Mouse (Mus musculus): ENCODE data around the gene Ntf3. TPM values are rescaled to one million over a fixed set of nuclear protein-coding genes. Genes with fewer than 3 reads are reported as not detected.

Gene Ntf3
- polyA plus RNA-seq, 1 experiment from 2014 or later: 6.6 TPM

GRCm38 (mm10) chr6:126143659-126144058 lies 23.1 kb downstream of the Ntf3 start:
- WGBS: 87% methylated on average over 5 of the region's 5 CpGs

GRCm38 (mm10) chr6:126142741-126143140 lies 24.0 kb downstream of the Ntf3 start:
- Histone ChIP-seq H3K4me3 (no peak overlapping the region), H3K36me3 (replicated peaks) (0 out of 2 replicates have a peak, but pooled peaks cover under 1% of the 10 kb centered on the region), H3K9me3 (no peaks in the 10 kb centered on the region), H3K4me1 (peaks cover 19% of the 10 kb centered on the region; the same call in 1 of the 2 replicates), H3K27me3 (ENCODE audit: poor library complexity, severe bottlenecking) (no peaks in the 10 kb centered on the region), H3K27ac (no peak overlapping the region)
- 73% methylated on average over 3 of the region's 3 CpGs for WGBS
- no peak for DNase-seq (ENCODE audit: extremely low spot score, low spot score)

More at GRCm38 (mm10) chr6:126143659-126144058, 23.1 kb downstream of the Ntf3 start:
- Histone ChIP-seq H3K27me3 (ENCODE audit: poor library complexity, severe bottlenecking) (no peaks in the 10 kb centered on the region), H3K4me3 (no peak overlapping the region), H3K36me3 (replicated peaks) (no peaks in the 10 kb centered on the region), H3K27ac (no peak overlapping the region), H3K4me1 (peaks cover 19% of the 10 kb centered on the region; the same call in 1 of the 2 replicates), H3K9me3 (no peaks in the 10 kb centered on the region)
- no peak for DNase-seq (ENCODE audit: extremely low spot score, low spot score)

GRCm38 (mm10) chr6:126142021-126142554 lies 24.6 kb downstream of the Ntf3 start:
- 0 out of 2 replicates have a peak, but pooled peaks cover 2% of the 10 kb centered on the region for H3K36me3 ChIP-seq (replicated peaks)
- H3K4me1 ChIP-seq: peaks cover 19% of the 10 kb centered on the region; the same call in 1 of the 2 replicates
- DNase-seq (ENCODE audit: extremely low spot score, low spot score): no peak
- no peak overlapping the region for H3K27ac ChIP-seq
- no peaks in the 10 kb centered on the region for H3K9me3 ChIP-seq
- no peaks in the 10 kb centered on the region for H3K27me3 ChIP-seq (ENCODE audit: poor library complexity, severe bottlenecking)
- 79% methylated on average over 8 of the region's 8 CpGs for WGBS
- no peak overlapping the region for H3K4me3 ChIP-seq

- H3K4me1 ChIP-seq: peaks cover 19% of the 10 kb centered on the region; the same call in 1 of the 2 replicates
- no peaks in the 10 kb centered on the region for H3K9me3 ChIP-seq
- no peaks in the 10 kb centered on the region for H3K27me3 ChIP-seq (ENCODE audit: poor library complexity, severe bottlenecking)
- no peak overlapping the region for H3K4me3 ChIP-seq
- DNase-seq (ENCODE audit: extremely low spot score, low spot score): no peak
- no peak overlapping the region for H3K27ac ChIP-seq
- H3K36me3 ChIP-seq (replicated peaks): 0 out of 2 replicates have a peak, but pooled peaks cover 2% of the 10 kb centered on the region
- WGBS: 76% methylated on average over 13 of the region's 13 CpGs
These were observed 25.2 kb downstream of the Ntf3 start for GRCm38 (mm10) chr6:126141472-126141871.

GRCm38 (mm10) chr6:126140961-126141360 lies 25.7 kb downstream of the Ntf3 start:
- H3K27ac ChIP-seq: no peak overlapping the region
- H3K9me3 ChIP-seq: no peaks in the 10 kb centered on the region
- 95% methylated on average over 6 of the region's 6 CpGs for WGBS
- no peaks in the 10 kb centered on the region for H3K27me3 ChIP-seq (ENCODE audit: poor library complexity, severe bottlenecking)
- H3K4me3 ChIP-seq: no peak overlapping the region
- DNase-seq (ENCODE audit: extremely low spot score, low spot score): no peak
- H3K4me1 ChIP-seq: peaks cover 19% of the 10 kb centered on the region; the same call in 1 of the 2 replicates
- 0 out of 2 replicates have a peak, but pooled peaks cover 2% of the 10 kb centered on the region for H3K36me3 ChIP-seq (replicated peaks)

GRCm38 (mm10) chr6:126140416-126140815 lies 26.3 kb downstream of the Ntf3 start:
- no peak for DNase-seq (ENCODE audit: extremely low spot score, low spot score)
- no peaks in the 10 kb centered on the region for H3K9me3 ChIP-seq
- peaks cover 19% of the 10 kb centered on the region; the same call in 1 of the 2 replicates for H3K4me1 ChIP-seq
- H3K36me3 ChIP-seq (replicated peaks): 0 out of 2 replicates have a peak, but pooled peaks cover 2% of the 10 kb centered on the region
- H3K27me3 ChIP-seq (ENCODE audit: poor library complexity, severe bottlenecking): no peaks in the 10 kb centered on the region
- no peak overlapping the region for H3K27ac ChIP-seq
- WGBS: 88% methylated on average over 2 of the region's 2 CpGs
- H3K4me3 ChIP-seq: no peak overlapping the region

- Histone ChIP-seq H3K27ac (no peak overlapping the region), H3K4me3 (no peak overlapping the region)
- DNase-seq (ENCODE audit: extremely low spot score, low spot score): no peak
These were observed 32.4 kb downstream of the Ntf3 start for GRCm38 (mm10) chr6:126134155-126134906.

GRCm38 (mm10) chr6:126128238-126128637 lies 38.5 kb downstream of the Ntf3 start:
- no peak overlapping the region for H3K4me3 ChIP-seq
- DNase-seq (ENCODE audit: extremely low spot score, low spot score): no peak
- H3K36me3 ChIP-seq (replicated peaks): no peaks in the 10 kb centered on the region
- no peak overlapping the region for H3K27ac ChIP-seq
- no peaks in the 10 kb centered on the region for H3K27me3 ChIP-seq (ENCODE audit: poor library complexity, severe bottlenecking)
- WGBS: 90% methylated on average over 7 of the region's 7 CpGs
- H3K4me1 ChIP-seq: no peaks in the 10 kb centered on the region
- H3K9me3 ChIP-seq: no peaks in the 10 kb centered on the region

More at GRCm38 (mm10) chr6:126134155-126134906, 32.4 kb downstream of the Ntf3 start:
- no peaks in the 10 kb centered on the region for H3K9me3 ChIP-seq
- H3K27me3 ChIP-seq (ENCODE audit: poor library complexity, severe bottlenecking): no peaks in the 10 kb centered on the region
- H3K4me1 ChIP-seq: peaks cover 7% of the 10 kb centered on the region; the same call in 1 of the 2 replicates
- 72% methylated on average over 19 of the region's 19 CpGs for WGBS
- H3K36me3 ChIP-seq (replicated peaks): 0 out of 2 replicates have a peak, but pooled peaks cover 2% of the 10 kb centered on the region

GRCm38 (mm10) chr6:126118247-126118646 lies 48.5 kb downstream of the Ntf3 start:
- Histone ChIP-seq H3K9me3 (no peaks in the 10 kb centered on the region), H3K4me3 (no peak overlapping the region), H3K36me3 (replicated peaks) (no peaks in the 10 kb centered on the region), H3K4me1 (peaks cover 29% of the 10 kb centered on the region), H3K27me3 (ENCODE audit: poor library complexity, severe bottlenecking) (no peaks in the 10 kb centered on the region), H3K27ac (no peak overlapping the region)
- 84% methylated on average over 1 of the region's 1 CpGs for WGBS
- no peak for DNase-seq (ENCODE audit: extremely low spot score, low spot score)

GRCm38 (mm10) chr6:126117191-126117590 lies 49.5 kb downstream of the Ntf3 start:
- peaks cover 29% of the 10 kb centered on the region for H3K4me1 ChIP-seq
- no peaks in the 10 kb centered on the region for H3K27me3 ChIP-seq (ENCODE audit: poor library complexity, severe bottlenecking)
- H3K27ac ChIP-seq: no peak overlapping the region
- WGBS: 91% methylated on average over 8 of the region's 8 CpGs
- DNase-seq (ENCODE audit: extremely low spot score, low spot score): no peak
- H3K4me3 ChIP-seq: no peak overlapping the region
- H3K36me3 ChIP-seq (replicated peaks): no peaks in the 10 kb centered on the region
- no peaks in the 10 kb centered on the region for H3K9me3 ChIP-seq

- H3K4me3 ChIP-seq: no peak overlapping the region
- H3K36me3 ChIP-seq (replicated peaks): no peaks in the 10 kb centered on the region
- H3K27me3 ChIP-seq (ENCODE audit: poor library complexity, severe bottlenecking): no peaks in the 10 kb centered on the region
- WGBS: 51% methylated on average over 10 of the region's 10 CpGs
- H3K27ac ChIP-seq: peak overlapping the region; percentile 80
- H3K9me3 ChIP-seq: no peaks in the 10 kb centered on the region
- peak; percentile 32 for DNase-seq (ENCODE audit: extremely low spot score, low spot score)
- H3K4me1 ChIP-seq: peaks cover 29% of the 10 kb centered on the region
These were observed 51.6 kb downstream of the Ntf3 start for GRCm38 (mm10) chr6:126114934-126115633.

GRCm38 (mm10) chr6:126110892-126111835 lies 55.5 kb downstream of the Ntf3 start:
- no peak for DNase-seq (ENCODE audit: extremely low spot score, low spot score)
- peaks cover 22% of the 10 kb centered on the region for H3K4me1 ChIP-seq
- no peak overlapping the region for H3K27ac ChIP-seq
- WGBS: 93% methylated on average over 15 of the region's 15 CpGs
- H3K27me3 ChIP-seq (ENCODE audit: poor library complexity, severe bottlenecking): no peaks in the 10 kb centered on the region
- no peaks in the 10 kb centered on the region for H3K9me3 ChIP-seq
- H3K4me3 ChIP-seq: no peak overlapping the region
- no peaks in the 10 kb centered on the region for H3K36me3 ChIP-seq (replicated peaks)

Data from forebrain, embryonic 10.5 days (tissue).